Mouse (Mus musculus): ENCODE data around the gene Krt10. TPM values are rescaled to one million over a fixed set of nuclear protein-coding genes. Genes with fewer than 3 reads are reported as not detected.

The Krt10 gene
- polyA plus RNA-seq (2014; fragmentation: Illumina TruSeq; extraction: RNeasy Lipid Tissue Mini Kit (QIAGEN cat#74804)) = 13.0 TPM

GRCm38 (mm10) chr11:99389264-99389663 is at the start of gene Krt10:
Gene Krt10 (minus strand): TSS chr11:99389364.

GRCm38 (mm10) chr11:99437972-99438371 is 48.8 kb upstream of the Krt10 start, which contains the start of gene Krt20:
Gene Krt20 (minus strand): TSS chr11:99438150.

GRCm38 (mm10) chr11:99422159-99422558 is 33.0 kb upstream of the Krt10 start, which contains the start of gene Krt12:
Gene Krt12 (minus strand): TSS chr11:99422259.

GRCm38 (mm10) chr11:99374803-99375202 is 14.4 kb downstream of the Krt10 start, which contains the start of gene Krt28:
Gene Krt28 (minus strand): TSS chr11:99374903.

GRCm38 (mm10) chr11:99351004-99351403 is 38.2 kb downstream of the Krt10 start, which contains the start of gene Krt27:
Gene Krt27 (minus strand): TSS chr11:99351104.

GRCm38 (mm10) chr11:99337866-99338265 is 51.3 kb downstream of the Krt10 start, which contains the start of gene Krt26:
Gene Krt26 (minus strand): TSS chr11:99337966.

Other genes with a start within 250 kb of the Krt10 start
- gene Ccr7, start 234.3 kb downstream of the Krt10 start, polyA plus RNA-seq (2014; fragmentation: Illumina TruSeq; extraction: RNeasy Lipid Tissue Mini Kit (QIAGEN cat#74804)) = not detected
- gene Smarce1, start 158.3 kb downstream of the Krt10 start, polyA plus RNA-seq (2014; fragmentation: Illumina TruSeq; extraction: RNeasy Lipid Tissue Mini Kit (QIAGEN cat#74804)) = 295 TPM
- 0.46 TPM for gene Krt222, start 145.3 kb downstream of the Krt10 start, polyA plus RNA-seq (2014; fragmentation: Illumina TruSeq; extraction: RNeasy Lipid Tissue Mini Kit (QIAGEN cat#74804))
- not detected for gene Krt24, start 104.1 kb downstream of the Krt10 start, polyA plus RNA-seq (2014; fragmentation: Illumina TruSeq; extraction: RNeasy Lipid Tissue Mini Kit (QIAGEN cat#74804))
- not detected for gene Krt25, start 66.4 kb downstream of the Krt10 start, polyA plus RNA-seq (2014; fragmentation: Illumina TruSeq; extraction: RNeasy Lipid Tissue Mini Kit (QIAGEN cat#74804))
- not detected for gene Krt26, start 51.4 kb downstream of the Krt10 start, polyA plus RNA-seq (2014; fragmentation: Illumina TruSeq; extraction: RNeasy Lipid Tissue Mini Kit (QIAGEN cat#74804))
- not detected for gene Krt27, start 38.3 kb downstream of the Krt10 start, polyA plus RNA-seq (2014; fragmentation: Illumina TruSeq; extraction: RNeasy Lipid Tissue Mini Kit (QIAGEN cat#74804))
- gene Krt28, start 14.5 kb downstream of the Krt10 start, polyA plus RNA-seq (2014; fragmentation: Illumina TruSeq; extraction: RNeasy Lipid Tissue Mini Kit (QIAGEN cat#74804)) = not detected
- gene Krt12, start 32.9 kb upstream of the Krt10 start, polyA plus RNA-seq (2014; fragmentation: Illumina TruSeq; extraction: RNeasy Lipid Tissue Mini Kit (QIAGEN cat#74804)) = not detected
- gene Krt20, start 48.8 kb upstream of the Krt10 start, polyA plus RNA-seq (2014; fragmentation: Illumina TruSeq; extraction: RNeasy Lipid Tissue Mini Kit (QIAGEN cat#74804)) = 3.6 TPM
- gene Krt23, start 103.8 kb upstream of the Krt10 start, polyA plus RNA-seq (2014; fragmentation: Illumina TruSeq; extraction: RNeasy Lipid Tissue Mini Kit (QIAGEN cat#74804)) = 0.29 TPM
- not detected for gene Krt39, start 132.0 kb upstream of the Krt10 start, polyA plus RNA-seq (2014; fragmentation: Illumina TruSeq; extraction: RNeasy Lipid Tissue Mini Kit (QIAGEN cat#74804))
- not detected for gene Krt40, start 153.8 kb upstream of the Krt10 start, polyA plus RNA-seq (2014; fragmentation: Illumina TruSeq; extraction: RNeasy Lipid Tissue Mini Kit (QIAGEN cat#74804))
- gene Krtap3-3, start 161.5 kb upstream of the Krt10 start, polyA plus RNA-seq (2014; fragmentation: Illumina TruSeq; extraction: RNeasy Lipid Tissue Mini Kit (QIAGEN cat#74804)) = not detected
- not detected for gene Krtap3-2, start 167.5 kb upstream of the Krt10 start, polyA plus RNA-seq (2014; fragmentation: Illumina TruSeq; extraction: RNeasy Lipid Tissue Mini Kit (QIAGEN cat#74804))
- not detected for gene Gm11939, start 170.1 kb upstream of the Krt10 start, polyA plus RNA-seq (2014; fragmentation: Illumina TruSeq; extraction: RNeasy Lipid Tissue Mini Kit (QIAGEN cat#74804))
- not detected for gene Krtap3-1, start 177.3 kb upstream of the Krt10 start, polyA plus RNA-seq (2014; fragmentation: Illumina TruSeq; extraction: RNeasy Lipid Tissue Mini Kit (QIAGEN cat#74804))
- gene Krtap1-5, start 191.7 kb upstream of the Krt10 start, polyA plus RNA-seq (2014; fragmentation: Illumina TruSeq; extraction: RNeasy Lipid Tissue Mini Kit (QIAGEN cat#74804)) = not detected
- not detected for gene Krtap1-4, start 194.3 kb upstream of the Krt10 start, polyA plus RNA-seq (2014; fragmentation: Illumina TruSeq; extraction: RNeasy Lipid Tissue Mini Kit (QIAGEN cat#74804))
- gene Krtap1-3, start 202.0 kb upstream of the Krt10 start, polyA plus RNA-seq (2014; fragmentation: Illumina TruSeq; extraction: RNeasy Lipid Tissue Mini Kit (QIAGEN cat#74804)) = not detected
- not detected for gene Krtap9-3, start 208.7 kb upstream of the Krt10 start, polyA plus RNA-seq (2014; fragmentation: Illumina TruSeq; extraction: RNeasy Lipid Tissue Mini Kit (QIAGEN cat#74804))
- not detected for gene Gm11938, start 213.9 kb upstream of the Krt10 start, polyA plus RNA-seq (2014; fragmentation: Illumina TruSeq; extraction: RNeasy Lipid Tissue Mini Kit (QIAGEN cat#74804))
- gene Gm11937, start 220.8 kb upstream of the Krt10 start, polyA plus RNA-seq (2014; fragmentation: Illumina TruSeq; extraction: RNeasy Lipid Tissue Mini Kit (QIAGEN cat#74804)) = not detected
- not detected for gene Krtap2-4, start 225.5 kb upstream of the Krt10 start, polyA plus RNA-seq (2014; fragmentation: Illumina TruSeq; extraction: RNeasy Lipid Tissue Mini Kit (QIAGEN cat#74804))
- gene Gm11562, start 231.1 kb upstream of the Krt10 start, polyA plus RNA-seq (2014; fragmentation: Illumina TruSeq; extraction: RNeasy Lipid Tissue Mini Kit (QIAGEN cat#74804)) = not detected
- gene Krtap4-1, start 238.9 kb upstream of the Krt10 start, polyA plus RNA-seq (2014; fragmentation: Illumina TruSeq; extraction: RNeasy Lipid Tissue Mini Kit (QIAGEN cat#74804)) = not detected
- not detected for gene Krtap4-2, start 245.7 kb upstream of the Krt10 start, polyA plus RNA-seq (2014; fragmentation: Illumina TruSeq; extraction: RNeasy Lipid Tissue Mini Kit (QIAGEN cat#74804))